2 mouse cellular contexts compared by ENCODE assay signal in the genomic region with DNA sequence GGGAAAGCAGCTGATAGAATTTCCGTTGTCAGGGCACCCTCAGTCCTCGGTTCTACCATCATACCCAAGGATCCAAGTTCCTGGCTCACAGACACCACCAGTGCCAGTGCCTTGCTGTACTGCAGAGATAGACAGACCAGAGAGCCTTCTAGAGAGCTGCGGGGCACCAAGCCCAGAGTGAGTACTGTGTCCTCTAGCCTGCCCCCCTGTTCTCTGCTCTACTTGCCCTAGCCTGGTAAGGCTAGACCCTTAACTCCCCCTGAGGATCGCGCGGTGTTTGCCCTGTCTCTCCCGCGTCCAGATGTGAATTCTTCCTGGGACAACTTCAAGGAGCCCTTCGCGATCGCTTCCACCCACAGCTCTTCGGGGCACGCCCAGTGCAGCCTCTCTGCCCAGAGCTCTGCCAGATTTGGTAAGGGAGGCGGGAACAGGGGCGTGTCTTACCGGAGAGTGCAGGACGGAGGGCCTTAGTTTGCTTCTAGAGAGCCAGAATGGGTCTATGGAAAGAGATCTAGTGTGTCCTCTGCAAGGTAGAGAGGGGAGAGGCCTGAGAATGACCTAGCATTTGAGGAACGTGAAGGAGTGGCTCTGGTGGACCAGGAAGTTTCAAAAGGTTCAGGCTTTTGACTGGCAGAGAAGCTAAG.
TF ChIP-seq lines count a peak whose summit lies in the region.

No protein-coding gene starts in this region.

TF ChIP-seq in CH12.LX, 34 proteins besides CTCF, POLR2A, EP300 and RAD21:
- TF ChIP-seq ETS1 (conservative IDR thresholded peaks at IDR 0.05; ENCODE audit: low read depth, low read length) (no peak), RCOR1 (conservative IDR thresholded peaks at IDR 0.05; ENCODE audit: low read depth, low read length) (no peak), KAT2A (IDR thresholded peaks at IDR 0.05; ENCODE audit: insufficient replicate concordance, low read length) (no peak), SIN3A (IDR thresholded peaks at IDR 0.05; ENCODE audit: low read length) (no peak), HCFC1 (IDR thresholded peaks at IDR 0.05; ENCODE audit: low read depth, low read length) (no peak), NRF1 (IDR thresholded peaks at IDR 0.05; ENCODE audit: low read depth, low read length) (no peak), TBP (conservative IDR thresholded peaks at IDR 0.05; ENCODE audit: low read depth, low read length) (no peak), ZKSCAN1 (IDR thresholded peaks at IDR 0.05; ENCODE audit: borderline replicate concordance, low read depth, low read length) (no peak), POLR2AphosphoS2 (IDR thresholded peaks at IDR 0.05; ENCODE audit: low read depth, low read length) (no peak), MAX (IDR thresholded peaks at IDR 0.05; ENCODE audit: low read length) (no peak), CHD1 (IDR thresholded peaks at IDR 0.05; ENCODE audit: low read depth, low read length) (no peak), ELF1 (IDR thresholded peaks at IDR 0.05; ENCODE audit: low read depth, low read length) (no peak), NELFE (IDR thresholded peaks at IDR 0.05; ENCODE audit: low read depth, low read length) (no peak), ZMIZ1 (IDR thresholded peaks at IDR 0.05; ENCODE audit: low read depth, low read length) (no peak), MAFK (IDR thresholded peaks at IDR 0.05; ENCODE audit: insufficient replicate concordance, low read length) (no peak), JUN (IDR thresholded peaks at IDR 0.05; ENCODE audit: insufficient read depth, low read depth, low read length) (no peak), E2F4 (IDR thresholded peaks at IDR 0.05; ENCODE audit: insufficient replicate concordance, low read depth, low read length) (no peak)

TF ChIP-seq in MEL, 35 proteins besides CTCF, POLR2A, EP300 and RAD21:
- no peak for TF ChIP-seq HCFC1 (IDR thresholded peaks at IDR 0.05; ENCODE audit: low read depth, low read length)
- no peak for TF ChIP-seq MAX (IDR thresholded peaks at IDR 0.05; ENCODE audit: low read length)
- TF ChIP-seq SMC3 (IDR thresholded peaks at IDR 0.05; ENCODE audit: low read depth, low read length): no peak
- TF ChIP-seq CHD1 (IDR thresholded peaks at IDR 0.05; ENCODE audit: low read depth, low read length): no peak
- TF ChIP-seq MXI1 (IDR thresholded peaks at IDR 0.05; ENCODE audit: low read depth, low read length): no peak
- no peak for TF ChIP-seq UBTF (IDR thresholded peaks at IDR 0.05; ENCODE audit: borderline replicate concordance, insufficient read depth, low read depth, low read length)
- TF ChIP-seq CHD2 (IDR thresholded peaks at IDR 0.05; ENCODE audit: low read length): no peak
- TF ChIP-seq NELFE (IDR thresholded peaks at IDR 0.05; ENCODE audit: low read depth, low read length): no peak
- TF ChIP-seq GATA1 (IDR thresholded peaks at IDR 0.05; ENCODE audit: low read depth, low read length): no peak
- TF ChIP-seq POLR2AphosphoS2 (IDR thresholded peaks at IDR 0.05; ENCODE audit: low read length): no peak
